Mouse (Mus musculus) MEL (cell line): ENCODE measurements around the gene Frs2. TPM values are rescaled to one million over a fixed set of nuclear protein-coding genes. Genes with fewer than 3 reads are reported as not detected.
A peak's percentile ranks its signal among the peaks of the same experiment; 100 is the strongest.

ENCODE experiments used
- DNase-seq: peaks from one replicate; pipeline ENCODE4 v3.0.0; 2011; ENCODE audit warnings: low read depth, low spot score
- H3K27ac ChIP-seq: 2 replicates; pipeline ENCODE4 v1.5.1; 2012; ENCODE audit warnings: low read depth, mild to moderate bottlenecking, control low read depth, low read length, moderate library complexity; ENCODE audit not compliant: control insufficient read depth
- H3K27me3 ChIP-seq, 2 experiments: fragments of 150-350 bp in 1 of 2; sonication (generic) in 1 of 2; 2 replicates each; pipeline ENCODE4 v1.6.1; 2012; ENCODE audit warnings: low read length in 2 of 2, mild to moderate bottlenecking in 2 of 2, improper control_type of control experiment in 1 of 2, moderate library complexity in 1 of 2; ENCODE audit not compliant: insufficient read depth in 2 of 2, control insufficient read depth in 1 of 2
- H3K36me3 ChIP-seq, 2 experiments: 2 replicates each; pipeline ENCODE4 v1.6.1; 2012 to 2014; ENCODE audit warnings: low read length in 2 of 2, improper control_type of control experiment in 1 of 2, inconsistent platforms in 1 of 2, mild to moderate bottlenecking in 1 of 2; ENCODE audit not compliant: insufficient read depth in 2 of 2, control insufficient read depth in 1 of 2
- H3K4me1 ChIP-seq, 2 experiments: fragments of 150-350 bp in 1 of 2; sonication (generic) in 1 of 2; 2 replicates each; pipeline ENCODE4 v1.6.1; 2012; ENCODE audit warnings: low read length in 2 of 2, improper control_type of control experiment in 1 of 2, mild to moderate bottlenecking in 1 of 2; ENCODE audit not compliant: insufficient read depth in 2 of 2, control insufficient read depth in 1 of 2
- H3K4me3 ChIP-seq, 2 experiments: fragments of 150-350 bp in 1 of 2; sonication (generic) in 1 of 2; 2 replicates each; pipeline ENCODE4 v1.5.1; 2012; ENCODE audit warnings: low read depth in 2 of 2, low read length in 2 of 2, mild to moderate bottlenecking in 2 of 2, moderate library complexity in 2 of 2, control low read depth in 1 of 2, improper control_type of control experiment in 1 of 2; ENCODE audit not compliant: control insufficient read depth in 1 of 2, insufficient read depth in 1 of 2
- H3K79me2 ChIP-seq: 2 replicates; pipeline ENCODE4 v1.6.1; 2012; ENCODE audit warnings: mild to moderate bottlenecking, low read length, moderate library complexity; ENCODE audit not compliant: control insufficient read depth, poor library complexity, insufficient read depth
- H3K9ac ChIP-seq: 2 replicates; pipeline ENCODE4 v1.6.1; 2012; ENCODE audit warnings: low read depth, mild to moderate bottlenecking, control low read depth, low read length, moderate library complexity; ENCODE audit not compliant: control insufficient read depth, poor library complexity, severe bottlenecking
- H3K9me3 ChIP-seq: fragments of 150-350 bp; sonication (generic); replicated peaks from 2 replicates; pipeline ENCODE4 v1.6.1; 2012; ENCODE audit warnings: mild to moderate bottlenecking, low read length, improper control_type of control experiment, moderate library complexity; ENCODE audit not compliant: insufficient read depth
- BHLHE40 ChIP-seq: IDR thresholded peaks from 2 replicates; pipeline ENCODE4 v1.6.1; 2012; ENCODE audit warnings: low read depth, mild to moderate bottlenecking, inconsistent platforms, low read length, improper control_type of control experiment, borderline replicate concordance
- CHD1 ChIP-seq: IDR thresholded peaks from 2 replicates; pipeline ENCODE4 v1.6.1; 2012; ENCODE audit warnings: low read depth, mild to moderate bottlenecking, inconsistent platforms, low read length, improper control_type of control experiment
- CHD2 ChIP-seq: IDR thresholded peaks from 2 replicates; pipeline ENCODE4 v1.6.1; 2011; ENCODE audit warnings: low read length, improper control_type of control experiment
- E2F4 ChIP-seq: IDR thresholded peaks from 2 replicates; pipeline ENCODE4 v1.6.1; 2011; ENCODE audit warnings: low read depth, low read length, improper control_type of control experiment, borderline replicate concordance
- ELF1 ChIP-seq: IDR thresholded peaks from 2 replicates; pipeline ENCODE4 v1.6.1; 2014; ENCODE audit warnings: low read depth, mild to moderate bottlenecking, inconsistent platforms, low read length, improper control_type of control experiment, moderate library complexity
- EP300 ChIP-seq, 2 experiments: IDR thresholded peaks; 2 replicates each; pipeline ENCODE4 v1.6.1; 2011; ENCODE audit warnings: improper control_type of control experiment in 2 of 2, low read length in 2 of 2, low read depth in 1 of 2, mild to moderate bottlenecking in 1 of 2
- ETS1 ChIP-seq: IDR thresholded peaks from 2 replicates; pipeline ENCODE4 v1.6.1; 2012; ENCODE audit warnings: low read depth, mild to moderate bottlenecking, inconsistent platforms, low read length, improper control_type of control experiment, moderate library complexity
- GABPA ChIP-seq: IDR thresholded peaks from 2 replicates; pipeline ENCODE4 v1.6.1; 2012; ENCODE audit warnings: low read depth, mild to moderate bottlenecking, inconsistent platforms, low read length, improper control_type of control experiment, moderate library complexity
- GATA1 ChIP-seq: IDR thresholded peaks from 2 replicates; pipeline ENCODE4 v1.6.1; 2011; ENCODE audit warnings: low read depth, low read length, improper control_type of control experiment
- HCFC1 ChIP-seq: IDR thresholded peaks from 2 replicates; pipeline ENCODE4 v1.6.1; 2012; ENCODE audit warnings: low read depth, mild to moderate bottlenecking, inconsistent platforms, low read length, improper control_type of control experiment, moderate library complexity
- JUND ChIP-seq: IDR thresholded peaks from 2 replicates; pipeline ENCODE4 v1.6.1; 2011; ENCODE audit warnings: low read depth, mild to moderate bottlenecking, improper control_type of control experiment, low read length
- KAT2A ChIP-seq: conservative IDR thresholded peaks from 2 replicates; pipeline ENCODE4 v1.6.1; 2012; ENCODE audit warnings: low read depth, low read length, improper control_type of control experiment, inconsistent platforms
- MAFK ChIP-seq: IDR thresholded peaks from 2 replicates; pipeline ENCODE4 v1.6.1; 2011; ENCODE audit warnings: low read depth, mild to moderate bottlenecking, low read length, improper control_type of control experiment, borderline replicate concordance
- MAX ChIP-seq: IDR thresholded peaks from 2 replicates; pipeline ENCODE4 v1.6.1; 2011; ENCODE audit warnings: low read length, improper control_type of control experiment
- MAZ ChIP-seq: IDR thresholded peaks from 2 replicates; pipeline ENCODE4 v1.6.1; 2012; ENCODE audit warnings: low read depth, mild to moderate bottlenecking, inconsistent platforms, low read length, improper control_type of control experiment
- MEF2A ChIP-seq: IDR thresholded peaks from 2 replicates; pipeline ENCODE4 v1.6.1; 2014; ENCODE audit warnings: low read depth, mild to moderate bottlenecking, inconsistent platforms, low read length, improper control_type of control experiment; ENCODE audit not compliant: poor library complexity, insufficient replicate concordance, severe bottlenecking; ENCODE audit errors: extremely low read depth
- MXI1 ChIP-seq: IDR thresholded peaks from 2 replicates; pipeline ENCODE4 v1.6.1; 2011; ENCODE audit warnings: mild to moderate bottlenecking, low read depth, low read length, improper control_type of control experiment
- MYB ChIP-seq: IDR thresholded peaks from 2 replicates; pipeline ENCODE4 v1.6.1; 2011; ENCODE audit warnings: mild to moderate bottlenecking, low read depth, low read length, improper control_type of control experiment
- MYC ChIP-seq: IDR thresholded peaks from 2 replicates; pipeline ENCODE4 v1.6.1; 2011; ENCODE audit warnings: low read depth, mild to moderate bottlenecking, low read length, improper control_type of control experiment, moderate library complexity
- NELFE ChIP-seq: IDR thresholded peaks from 2 replicates; pipeline ENCODE4 v1.6.1; 2011; ENCODE audit warnings: low read depth, low read length, improper control_type of control experiment
- NRF1 ChIP-seq: IDR thresholded peaks from 2 replicates; pipeline ENCODE4 v1.6.1; 2014; ENCODE audit warnings: low read depth, mild to moderate bottlenecking, inconsistent platforms, low read length, improper control_type of control experiment, moderate library complexity; ENCODE audit not compliant: poor library complexity, insufficient read depth, severe bottlenecking
- POLR2A ChIP-seq, 2 experiments: IDR thresholded peaks; 2 replicates each; pipeline ENCODE4 v1.6.1; 2011 to 2012; ENCODE audit warnings: low read length in 2 of 2, mild to moderate bottlenecking in 2 of 2, control low read depth in 1 of 2, improper control_type of control experiment in 1 of 2, low read depth in 1 of 2, moderate library complexity in 1 of 2; ENCODE audit not compliant: control insufficient read depth in 1 of 2, insufficient read depth in 1 of 2, poor library complexity in 1 of 2
- POLR2AphosphoS2 ChIP-seq: IDR thresholded peaks from 2 replicates; pipeline ENCODE4 v1.6.1; 2011; ENCODE audit warnings: low read length, improper control_type of control experiment
- POLR2AphosphoS5 ChIP-seq: IDR thresholded peaks from 2 replicates; pipeline ENCODE4 v1.6.1; 2012; ENCODE audit warnings: low read depth, borderline replicate concordance, mild to moderate bottlenecking, inconsistent platforms, low read length, moderate library complexity, mixed read lengths
- RCOR1 ChIP-seq: IDR thresholded peaks from 2 replicates; pipeline ENCODE4 v1.6.1; 2012; ENCODE audit warnings: low read depth, mild to moderate bottlenecking, inconsistent platforms, low read length, improper control_type of control experiment
- SIN3A ChIP-seq: IDR thresholded peaks from 2 replicates; pipeline ENCODE4 v1.6.1; 2012; ENCODE audit warnings: low read length, improper control_type of control experiment, inconsistent platforms
- SMC3 ChIP-seq: IDR thresholded peaks from 2 replicates; pipeline ENCODE4 v1.6.1; 2011; ENCODE audit warnings: low read depth, low read length, improper control_type of control experiment
- TAL1 ChIP-seq: IDR thresholded peaks from 2 replicates; pipeline ENCODE4 v1.6.1; 2012; ENCODE audit warnings: mild to moderate bottlenecking, inconsistent platforms, low read length, moderate library complexity, mixed read lengths
- TBP ChIP-seq: IDR thresholded peaks from 2 replicates; pipeline ENCODE4 v1.8.0; 2011; ENCODE audit warnings: low read depth, low read length, improper control_type of control experiment
- TCF12 ChIP-seq: IDR thresholded peaks from 2 replicates; pipeline ENCODE4 v1.6.1; 2014; ENCODE audit warnings: low read depth, mild to moderate bottlenecking, inconsistent platforms, low read length, improper control_type of control experiment, moderate library complexity
- UBTF ChIP-seq: IDR thresholded peaks from 2 replicates; pipeline ENCODE4 v1.6.1; 2012; ENCODE audit warnings: low read depth, mild to moderate bottlenecking, inconsistent platforms, low read length, improper control_type of control experiment, moderate library complexity, borderline replicate concordance; ENCODE audit not compliant: insufficient read depth
- USF1 ChIP-seq: IDR thresholded peaks from 2 replicates; pipeline ENCODE4 v1.6.1; 2014; ENCODE audit warnings: low read depth, mild to moderate bottlenecking, inconsistent platforms, low read length, improper control_type of control experiment, moderate library complexity
- USF2 ChIP-seq, 2 experiments: IDR thresholded peaks; 2 replicates each; pipeline ENCODE4 v1.6.1; 2011 to 2012; ENCODE audit warnings: improper control_type of control experiment in 2 of 2, low read length in 2 of 2, borderline replicate concordance in 1 of 2, inconsistent platforms in 1 of 2, low read depth in 1 of 2, mild to moderate bottlenecking in 1 of 2; ENCODE audit not compliant: insufficient read depth in 1 of 2
- ZC3H11A ChIP-seq: IDR thresholded peaks from 2 replicates; pipeline ENCODE4 v1.6.1; 2012; ENCODE audit warnings: low read depth, mild to moderate bottlenecking, inconsistent platforms, low read length, improper control_type of control experiment
- ZKSCAN1 ChIP-seq: IDR thresholded peaks from 2 replicates; pipeline ENCODE4 v1.6.1; 2012; ENCODE audit warnings: low read depth, mild to moderate bottlenecking, inconsistent platforms, low read length, improper control_type of control experiment, moderate library complexity
- ZMIZ1 ChIP-seq: IDR thresholded peaks from 2 replicates; pipeline ENCODE4 v1.6.1; 2012; ENCODE audit warnings: low read depth, mild to moderate bottlenecking, inconsistent platforms, low read length, improper control_type of control experiment, moderate library complexity
- polyA plus RNA-seq, 2 experiments: library from polyadenylated mRNA; stranded (reverse) in 1 of 2; unstranded in 1 of 2; fragments of >175 nt in 1 of 2; fragments of >200 nt in 1 of 2; gene quantifications; 2 replicates each; pipeline versions ENCODE4 v1.2.1 to v1.2.4; 2012; ENCODE audit warnings: low replicate concordance in 2 of 2, low read depth in 1 of 2; ENCODE audit not compliant: insufficient read length in 2 of 2, insufficient read depth in 1 of 2, missing spikeins in 1 of 2
- total RNA-seq: library from RNA; depleted of rRNA; stranded (reverse); fragments of 300-350 nt; gene quantifications from 2 replicates; pipeline ENCODE4 v1.2.3, GENCODE M21; 2012; rRNA removed

Frs2 gene
- 6.6 and 6.7 TPM in 2 replicates for total RNA-seq
- polyA plus RNA-seq = 100 to 1,000 TPM in 1 of 2 experiments, 10 to 100 TPM in 1; 11.8 to 129 TPM

DNA sequence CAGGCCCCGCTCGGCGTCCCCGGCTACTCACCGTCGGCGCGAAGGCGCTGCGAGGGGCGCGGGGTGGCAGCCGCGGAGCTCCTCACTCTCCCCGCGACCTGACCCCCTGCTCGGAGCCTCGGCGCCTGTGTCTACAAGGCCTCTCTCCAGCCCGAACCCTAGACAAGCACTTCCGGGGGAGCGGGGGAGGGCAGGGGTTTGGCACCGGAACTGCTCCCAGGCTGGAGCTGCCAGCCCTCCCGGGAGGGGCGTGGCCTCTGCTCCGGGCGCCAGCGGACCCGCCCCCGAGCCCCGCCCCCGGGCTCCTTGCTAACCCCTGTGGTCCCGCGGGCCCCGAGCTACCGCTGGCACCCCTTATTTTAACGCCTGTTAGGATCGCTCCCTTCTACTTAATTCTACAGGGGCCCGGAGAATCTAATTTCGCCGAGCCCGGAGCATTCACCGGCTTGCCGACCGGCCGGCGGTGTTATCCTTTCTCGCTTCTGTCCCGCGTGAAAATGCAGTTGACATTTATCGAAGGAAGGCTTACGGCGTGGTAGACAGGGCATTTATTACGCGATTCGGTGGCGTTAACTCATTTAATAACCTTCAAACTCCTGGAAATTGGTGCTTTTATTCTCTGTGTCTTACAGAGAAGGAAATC is at the start of gene Frs2:
Gene Frs2, minus strand, starts transcription at position 174 of the 643 bp plus-strand sequence.
- DNase-seq = peak; percentile 96
- peaks cover 36% of the 10 kb centered on the region for H3K79me2 ChIP-seq
- peak within 1 kb of the TSS; percentile 77 to 83 for H3K4me3 ChIP-seq
- H3K4me1 ChIP-seq = peaks cover 9 to 28% of the 10 kb centered on the region in 2 experiments
- peaks cover 0 to 30% of the 10 kb centered on the region in 2 experiments; a peak in 2 of 4 replicates for H3K36me3 ChIP-seq
- no peaks in the 10 kb centered on the region for H3K9me3 ChIP-seq
- peak within 1 kb of the TSS; percentile 64 for H3K27ac ChIP-seq
- no peaks in the 10 kb centered on the region for H3K27me3 ChIP-seq
- peak within 1 kb of the TSS; percentile 92 for H3K9ac ChIP-seq
- peak; percentile 74; the same call in 1 of the 2 replicates for TF ChIP-seq POLR2AphosphoS2
- no peak for TF ChIP-seq TBP
- TF ChIP-seq NELFE = peak; percentile 88
- TF ChIP-seq USF2 (IDR thresholded peaks at IDR 0.05; ENCODE audit: borderline replicate concordance in 1 of 2, insufficient read depth in 1 of 2, low read depth in 1 of 2, low read length in 2 of 2) = no peak
- TF ChIP-seq ETS1 = peak; percentile 48; the same call in 1 of the 2 replicates
- 0 out of 2 replicates have a peak, but pooled peaks have one; percentile 87 for TF ChIP-seq UBTF
- TF ChIP-seq ZMIZ1 = peak; percentile 64; the same call in 1 of the 2 replicates
- TF ChIP-seq ELF1 = peak; percentile 71
- no peak for TF ChIP-seq TCF12
- TF ChIP-seq SMC3 = no peak
- no peak for TF ChIP-seq MEF2A
- TF ChIP-seq GABPA = no peak
- TF ChIP-seq POLR2A (IDR thresholded peaks at IDR 0.05; ENCODE audit: control insufficient read depth in 1 of 2, insufficient read depth in 1 of 2, low read depth in 1 of 2, low read length in 2 of 2, poor library complexity in 1 of 2) = peak; percentile 80 to 87
- no peak for TF ChIP-seq JUND
- no peak; the same call in 1 of the 2 replicates for TF ChIP-seq KAT2A
- TF ChIP-seq MAZ = peak; percentile 99
- no peak; the same call in 1 of the 2 replicates for TF ChIP-seq MXI1
- TF ChIP-seq MAX = no peak
- no peak for TF ChIP-seq MYB
- TF ChIP-seq RCOR1 = no peak
- TF ChIP-seq EP300 (IDR thresholded peaks at IDR 0.05; ENCODE audit: low read depth in 1 of 2, low read length in 2 of 2) = no peak; a peak in 1 of 4 replicates
- TF ChIP-seq USF1 = no peak
- no peak for TF ChIP-seq MAFK
- TF ChIP-seq GATA1 = no peak
- no peak for TF ChIP-seq E2F4
- no peak for TF ChIP-seq ZKSCAN1
- no peak for TF ChIP-seq BHLHE40
- no peak for TF ChIP-seq NRF1
- no peak for TF ChIP-seq TAL1
- no peak for TF ChIP-seq ZC3H11A
- peak; percentile 71 for TF ChIP-seq CHD2
- peak; percentile 78 for TF ChIP-seq SIN3A
- TF ChIP-seq POLR2AphosphoS5 = no peak
- no peak for TF ChIP-seq CHD1
- no peak for TF ChIP-seq MYC
- peak; percentile 93 for TF ChIP-seq HCFC1
